Mouse (Mus musculus): Measurements from ENCODE around the gene Kcns1. TPM values are rescaled to one million over a fixed set of nuclear protein-coding genes. Genes with fewer than 3 reads are reported as not detected.
"Not testable (repeated sequence)": the region's sequence is repeated elsewhere in the genome, so short reads cannot be mapped to it uniquely, and the experiment has no call there.

Kcns1 gene
- 0.21 and 0.29 TPM in 2 replicates for polyA plus RNA-seq (2015; fragmentation: Nextera tagmentation; extraction: Ambion mirVana)

GRCm38 (mm10) chr2:164170902-164171301 is at the start of gene Kcns1:
TSS of gene Kcns1 (minus strand) at chr2:164171113.
- peak within 1 kb of the TSS; percentile 71 for H3K9ac ChIP-seq
- H3K36me3 ChIP-seq, result no peaks in the 10 kb centered on the region
- H3K4me2 ChIP-seq, result peak within 1 kb of the TSS; percentile 73
- no peak for ATAC-seq (ENCODE audit: extremely low read depth, insufficient number of reproducible peaks, low FRiP score, low TSS enrichment)
- WGBS, result 2% methylated on average over 29 of the region's 29 CpGs
- peaks cover 74% of the 10 kb centered on the region for H3K27me3 ChIP-seq (replicated peaks)
- peaks cover 46% of the 10 kb centered on the region for H3K4me1 ChIP-seq
- H3K4me3 ChIP-seq, result peak within 1 kb of the TSS; percentile 47
- H3K27ac ChIP-seq (replicated peaks), result no peak within 1 kb of the TSS
- H3K9me3 ChIP-seq, result no peaks in the 10 kb centered on the region

GRCm38 (mm10) chr2:164219295-164219694 is 48.4 kb upstream of the Kcns1 start:
- Histone ChIP-seq H3K27me3 (replicated peaks) (no peaks in the 10 kb centered on the region), H3K9me3 (no peaks in the 10 kb centered on the region), H3K4me3 (no peak overlapping the region), H3K36me3 (no peaks in the 10 kb centered on the region), H3K27ac (replicated peaks) (no peak overlapping the region), H3K4me1 (no peaks in the 10 kb centered on the region), H3K9ac (no peak overlapping the region), H3K4me2 (no peak overlapping the region)
- ATAC-seq (ENCODE audit: extremely low read depth, insufficient number of reproducible peaks, low FRiP score, low TSS enrichment), result no peak
- WGBS, result 82% methylated on average over 9 of the region's 9 CpGs

- no peaks in the 10 kb centered on the region for H3K9me3 ChIP-seq
- H3K4me3 ChIP-seq, result no peak overlapping the region
- whole genome bisulfite sequencing, result 82% methylated on average over 5 of the region's 5 CpGs
- H3K4me2 ChIP-seq, result no peak overlapping the region
- H3K27ac ChIP-seq (replicated peaks), result no peak overlapping the region
- H3K4me1 ChIP-seq, result no peaks in the 10 kb centered on the region
- H3K36me3 ChIP-seq, result no peaks in the 10 kb centered on the region
- H3K27me3 ChIP-seq (replicated peaks), result no peaks in the 10 kb centered on the region
- ATAC-seq (ENCODE audit: extremely low read depth, insufficient number of reproducible peaks, low FRiP score, low TSS enrichment), result no peak
- H3K9ac ChIP-seq, result no peak overlapping the region
Observed at GRCm38 (mm10) chr2:164212711-164213110, 41.8 kb upstream of the Kcns1 start.

GRCm38 (mm10) chr2:164210892-164211291 is 40.0 kb upstream of the Kcns1 start:
- Histone ChIP-seq H3K9me3 (no peaks in the 10 kb centered on the region), H3K4me3 (no peak overlapping the region), H3K4me2 (no peak overlapping the region), H3K36me3 (no peaks in the 10 kb centered on the region), H3K9ac (no peak overlapping the region), H3K27me3 (replicated peaks) (no peaks in the 10 kb centered on the region), H3K27ac (replicated peaks) (no peak overlapping the region), H3K4me1 (no peaks in the 10 kb centered on the region)
- WGBS, result 84% methylated on average over 4 of the region's 4 CpGs
- no peak for ATAC-seq (ENCODE audit: extremely low read depth, insufficient number of reproducible peaks, low FRiP score, low TSS enrichment)

GRCm38 (mm10) chr2:164206676-164207075 is 35.8 kb upstream of the Kcns1 start:
- no peak overlapping the region for H3K4me3 ChIP-seq
- no peak for ATAC-seq (ENCODE audit: extremely low read depth, insufficient number of reproducible peaks, low FRiP score, low TSS enrichment)
- no peaks in the 10 kb centered on the region for H3K9me3 ChIP-seq
- H3K36me3 ChIP-seq, result no peaks in the 10 kb centered on the region
- no peaks in the 10 kb centered on the region for H3K27me3 ChIP-seq (replicated peaks)
- 50% methylated on average over 4 of the region's 4 CpGs for WGBS
- H3K9ac ChIP-seq, result no peak overlapping the region
- H3K27ac ChIP-seq (replicated peaks), result no peak overlapping the region
- H3K4me2 ChIP-seq, result no peak overlapping the region
- H3K4me1 ChIP-seq, result no peaks in the 10 kb centered on the region

- H3K27me3 ChIP-seq (replicated peaks); H3K9ac ChIP-seq; H3K4me2 ChIP-seq; H3K9me3 ChIP-seq; H3K36me3 ChIP-seq; H3K27ac ChIP-seq (replicated peaks); H3K4me1 ChIP-seq; ATAC-seq (ENCODE audit: extremely low read depth, insufficient number of reproducible peaks, low FRiP score, low TSS enrichment); H3K4me3 ChIP-seq: not testable (repeated sequence)
- WGBS, result 84% methylated on average over 10 of the region's 10 CpGs
Observed at GRCm38 (mm10) chr2:164206011-164206410, 35.1 kb upstream of the Kcns1 start.

GRCm38 (mm10) chr2:164199626-164200327 is 28.9 kb upstream of the Kcns1 start, which contains the start of gene Wfdc15a:
TSS of gene Wfdc15a (minus strand) at chr2:164200130.
- no peak within 1 kb of the TSS for H3K27ac ChIP-seq (replicated peaks)
- H3K9ac ChIP-seq, result no peak within 1 kb of the TSS
- no peak within 1 kb of the TSS for H3K4me3 ChIP-seq
- H3K36me3 ChIP-seq, result no peaks in the 10 kb centered on the region
- H3K9me3 ChIP-seq, result no peaks in the 10 kb centered on the region
- ATAC-seq (ENCODE audit: extremely low read depth, insufficient number of reproducible peaks, low FRiP score, low TSS enrichment), result no peak
- WGBS, result 75% methylated on average over 20 of the region's 20 CpGs
- H3K4me1 ChIP-seq, result no peaks in the 10 kb centered on the region
- H3K27me3 ChIP-seq (replicated peaks), result no peaks in the 10 kb centered on the region
- H3K4me2 ChIP-seq, result no peak within 1 kb of the TSS

- H3K27ac ChIP-seq (replicated peaks), result no peak overlapping the region
Observed at GRCm38 (mm10) chr2:164196700-164196990, 25.7 kb upstream of the Kcns1 start.

GRCm38 (mm10) chr2:164195971-164196699 is 25.2 kb upstream of the Kcns1 start:
- no peaks in the 10 kb centered on the region for H3K4me1 ChIP-seq
- H3K9ac ChIP-seq, result no peak overlapping the region
- H3K36me3 ChIP-seq, result no peaks in the 10 kb centered on the region
- H3K27me3 ChIP-seq (replicated peaks), result no peaks in the 10 kb centered on the region
- no peaks in the 10 kb centered on the region for H3K9me3 ChIP-seq
- no peak for ATAC-seq (ENCODE audit: extremely low read depth, insufficient number of reproducible peaks, low FRiP score, low TSS enrichment)
- H3K4me2 ChIP-seq, result no peak overlapping the region
- H3K27ac ChIP-seq (replicated peaks), result no peak overlapping the region
- H3K4me3 ChIP-seq, result no peak overlapping the region
- WGBS, result 81% methylated on average over 5 of the region's 5 CpGs

More at GRCm38 (mm10) chr2:164196700-164196990, 25.7 kb upstream of the Kcns1 start:
- no peak overlapping the region for H3K4me2 ChIP-seq
- H3K4me1 ChIP-seq, result no peaks in the 10 kb centered on the region
- no peak overlapping the region for H3K4me3 ChIP-seq
- no peaks in the 10 kb centered on the region for H3K36me3 ChIP-seq
- H3K27me3 ChIP-seq (replicated peaks), result no peaks in the 10 kb centered on the region
- H3K9me3 ChIP-seq, result no peaks in the 10 kb centered on the region
- H3K9ac ChIP-seq, result no peak overlapping the region
- ATAC-seq (ENCODE audit: extremely low read depth, insufficient number of reproducible peaks, low FRiP score, low TSS enrichment), result no peak
- 81% methylated on average over 5 of the region's 5 CpGs for WGBS

- Histone ChIP-seq H3K36me3 (no peaks in the 10 kb centered on the region), H3K4me1 (no peaks in the 10 kb centered on the region), H3K27me3 (replicated peaks) (no peaks in the 10 kb centered on the region), H3K27ac (replicated peaks) (no peak overlapping the region), H3K9me3 (no peaks in the 10 kb centered on the region), H3K4me3 (no peak overlapping the region), H3K9ac (no peak overlapping the region), H3K4me2 (no peak overlapping the region)
- ATAC-seq (ENCODE audit: extremely low read depth, insufficient number of reproducible peaks, low FRiP score, low TSS enrichment), result no peak
- 60% methylated on average over 5 of the region's 5 CpGs for WGBS
Observed at GRCm38 (mm10) chr2:164194959-164195630, 24.2 kb upstream of the Kcns1 start.

GRCm38 (mm10) chr2:164192279-164192678 is 21.4 kb upstream of the Kcns1 start:
- no peak overlapping the region for H3K27ac ChIP-seq (replicated peaks)
- ATAC-seq (ENCODE audit: extremely low read depth, insufficient number of reproducible peaks, low FRiP score, low TSS enrichment), result no peak
- no peak overlapping the region for H3K9ac ChIP-seq
- no peak overlapping the region for H3K4me3 ChIP-seq
- H3K9me3 ChIP-seq, result no peaks in the 10 kb centered on the region
- 0 out of 2 replicates have a peak, but pooled peaks cover 10% of the 10 kb centered on the region for H3K27me3 ChIP-seq (replicated peaks)
- no peak overlapping the region for H3K4me2 ChIP-seq
- H3K4me1 ChIP-seq, result no peaks in the 10 kb centered on the region
- no peaks in the 10 kb centered on the region for H3K36me3 ChIP-seq

All from heart, embryonic 13.5 days (tissue).